Mouse (Mus musculus) embryonic fibroblast, embryonic 13.5 days (primary cell): ENCODE measurements around the gene Itpka.

Source experiments
- CTCF ChIP-seq: IDR thresholded peaks from 2 replicates; pipeline ENCODE4 v1.5.1; 2011; ENCODE audit warnings: mild to moderate bottlenecking, control low read depth, low read length, moderate library complexity, borderline replicate concordance; ENCODE audit not compliant: insufficient read depth
- POLR2A ChIP-seq: IDR thresholded peaks from 2 replicates; pipeline ENCODE4 v1.6.1; 2011; ENCODE audit warnings: low read depth, mild to moderate bottlenecking, control low read depth, low read length, moderate library complexity

GRCm38 (mm10) chr2:119763924-119764323 is 21.8 kb downstream of the Itpka start:
- no peak for TF ChIP-seq CTCF
- TF ChIP-seq POLR2A = no peak
